Mouse (Mus musculus): ENCODE measurements around the gene Coq6. TPM values are rescaled to one million over a fixed set of nuclear protein-coding genes. Genes with fewer than 3 reads are reported as not detected.

The Coq6 gene
- polyA plus RNA-seq (2012; fragmentation: generic; extraction: Trizol): 10 to 100 TPM; 27.8 to 35.6 TPM

GRCm38 (mm10) chr12:84361555-84362489 is at the start of gene Coq6, which contains the start of gene Fam161b:
Gene Coq6, plus strand, starts transcription at chr12:84361657.
Gene Fam161b, minus strand, starts transcription at chr12:84361833.

DNA sequence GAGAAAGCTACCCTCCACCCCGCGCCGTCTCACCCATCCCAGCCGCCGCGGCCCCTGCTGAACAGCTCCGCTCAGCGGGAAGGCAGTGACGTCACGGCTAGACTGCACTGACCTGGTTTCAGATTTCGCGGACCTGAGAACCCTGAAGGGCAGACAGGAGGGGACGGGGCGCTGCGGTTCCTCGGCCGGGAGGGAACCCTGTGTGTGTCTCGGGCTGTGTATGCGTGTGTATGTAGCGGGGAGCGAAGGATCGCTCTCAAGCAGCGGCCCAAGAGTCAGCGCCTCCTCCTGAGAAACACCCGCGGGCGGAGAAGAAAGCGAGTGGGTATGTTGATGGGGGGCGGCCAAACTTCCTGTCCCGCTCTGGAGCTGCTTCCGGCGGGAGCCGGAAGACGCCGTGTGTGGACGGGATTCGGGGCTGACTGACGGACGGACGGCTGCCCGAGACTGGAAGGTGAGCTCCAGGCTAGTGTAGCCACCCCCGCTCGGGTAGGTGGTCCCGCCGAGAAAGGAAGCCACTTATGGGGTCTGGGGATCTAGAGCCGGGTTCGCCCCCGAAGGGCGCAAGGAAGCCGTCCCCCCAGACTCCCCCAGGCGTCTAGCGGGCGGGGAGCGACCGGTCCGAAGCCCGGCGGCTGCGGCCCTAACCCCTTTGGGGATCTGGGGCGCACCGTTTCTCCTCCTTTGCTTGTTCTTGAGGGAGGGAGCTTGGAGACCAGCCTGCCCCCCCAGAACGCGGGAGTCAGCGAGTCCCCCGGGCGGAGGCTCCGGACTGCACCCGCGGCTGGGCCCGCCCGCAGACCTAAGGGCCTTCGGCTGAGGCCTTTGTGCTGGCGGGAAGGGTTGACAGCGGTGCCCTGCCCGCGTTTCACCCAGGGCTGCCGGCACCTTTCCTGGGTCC is 44.5 kb upstream of the Coq6 start, which contains the start of gene Zfp410:
Gene Zfp410, plus strand, starts transcription at position 132 of the 901 bp plus-strand sequence.

GRCm38 (mm10) chr12:84408819-84409507 is 47.5 kb downstream of the Coq6 start, which contains the start of the genes Entpd5 and Bbof1:
Gene Entpd5, minus strand, starts transcription at chr12:84409029.
Gene Bbof1, plus strand, starts transcription at chr12:84409071.

DNA sequence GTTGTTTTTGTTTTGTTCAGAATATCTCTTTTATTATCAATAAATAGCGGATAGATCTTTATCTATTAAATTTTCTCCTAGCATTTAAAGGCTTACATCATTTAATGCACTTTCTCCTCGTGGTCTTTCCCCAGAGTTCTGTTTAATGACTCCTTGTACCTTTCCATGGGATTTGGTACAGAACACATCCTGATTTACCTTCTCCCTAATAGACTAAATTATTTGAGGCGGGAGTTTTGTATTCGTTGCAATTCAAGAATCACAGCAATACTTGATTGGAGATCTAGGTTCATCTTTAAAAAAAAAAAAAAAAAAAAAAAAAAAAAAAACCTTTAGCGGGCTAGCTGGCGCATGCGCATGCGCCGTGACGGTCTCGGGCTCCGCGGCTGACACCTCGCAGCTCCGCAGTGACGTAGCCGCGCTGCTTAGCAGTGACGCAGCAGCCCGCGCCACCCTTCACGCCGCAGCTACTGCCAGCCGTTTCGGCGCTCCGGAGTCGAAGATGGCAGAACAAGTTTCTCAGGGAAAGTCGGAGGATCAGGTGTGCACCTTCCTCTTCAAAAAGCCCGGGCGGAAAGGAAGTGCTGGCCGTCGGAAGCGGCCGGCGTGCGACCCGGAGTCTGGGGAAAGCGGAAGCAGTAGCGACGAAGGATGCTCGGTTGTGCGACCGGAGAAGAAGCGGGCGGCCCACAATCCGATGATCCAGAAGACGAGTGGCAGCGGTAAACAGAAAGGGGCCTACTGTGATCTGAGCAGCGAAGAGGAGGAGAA is 55.6 kb downstream of the Coq6 start, which contains the start of gene Rnf113a2:
Gene Rnf113a2, plus strand, starts transcription at position 363 of the 771 bp plus-strand sequence.

Other genes starting within 250 kb of the Coq6 start
- 1 to 10 TPM in 1 of 2 experiments, under 1 TPM in 1; 0.30 to 4.2 TPM for gene Dnal1, start 247.3 kb upstream of the Coq6 start, polyA plus RNA-seq (2012; fragmentation: generic; extraction: Trizol)
- gene Pnma1, start 213.2 kb upstream of the Coq6 start, polyA plus RNA-seq (2012; fragmentation: generic; extraction: Trizol): under 1 TPM; 0.04 to 0.60 TPM
- gene Elmsan1, start 142.8 kb upstream of the Coq6 start, polyA plus RNA-seq (2012; fragmentation: generic; extraction: Trizol): 1 to 10 TPM in 1 of 2 experiments, under 1 TPM in 1; 0.90 to 5.3 TPM
- under 1 TPM; 0.14 to 0.72 TPM for gene Ptgr2, start 76.4 kb upstream of the Coq6 start, polyA plus RNA-seq (2012; fragmentation: generic; extraction: Trizol)
- 10 to 100 TPM in 1 of 2 experiments, 1 to 10 TPM in 1; 4.7 to 17.6 TPM for gene Zfp410, start 44.8 kb upstream of the Coq6 start, polyA plus RNA-seq (2012; fragmentation: generic; extraction: Trizol)
- under 1 TPM; 0.07 to 0.90 TPM for gene Fam161b, start 176 bp downstream of the Coq6 start, polyA plus RNA-seq (2012; fragmentation: generic; extraction: Trizol)
- gene Entpd5, start 47.4 kb downstream of the Coq6 start, polyA plus RNA-seq (2012; fragmentation: generic; extraction: Trizol): 1 to 10 TPM in 1 of 2 experiments, under 1 TPM in 1; 0.91 to 3.7 TPM
- gene Bbof1, start 47.4 kb downstream of the Coq6 start, polyA plus RNA-seq (2012; fragmentation: generic; extraction: Trizol): under 1 TPM; 0.02 to 0.41 TPM
- 1 to 10 TPM in 1 of 2 experiments, under 1 TPM in 1; 0.15 to 1.2 TPM for gene Rnf113a2, start 55.5 kb downstream of the Coq6 start, polyA plus RNA-seq (2012; fragmentation: generic; extraction: Trizol)
- gene Aldh6a1, start 89.3 kb downstream of the Coq6 start, polyA plus RNA-seq (2012; fragmentation: generic; extraction: Trizol): 1 to 10 TPM in 1 of 2 experiments, under 1 TPM in 1; 0.15 to 7.4 TPM
- 1 to 10 TPM in 1 of 2 experiments, under 1 TPM in 1; 0.30 to 2.5 TPM for gene Lin52, start 89.8 kb downstream of the Coq6 start, polyA plus RNA-seq (2012; fragmentation: generic; extraction: Trizol)
- under 1 TPM in 1 of 2 experiments, not detected in 1; 0.01 TPM for gene Vsx2, start 208.1 kb downstream of the Coq6 start, polyA plus RNA-seq (2012; fragmentation: generic; extraction: Trizol)